Mouse (Mus musculus) urinary bladder, postnatal 0 days (tissue): ENCODE results near the gene Olfr1239. TPM values are rescaled to one million over a fixed set of nuclear protein-coding genes. Genes with fewer than 3 reads are reported as not detected.

Source experiments
- polyA plus RNA-seq: library from polyadenylated mRNA; unstranded; fragments of >200 nt; fragmentation: Nextera tagmentation; extraction: Ambion mirVana; gene quantifications from 2 replicates; pipeline ENCODE4 v1.2.1, GENCODE M21; 2015

Olfr1239 gene
- polyA plus RNA-seq: not detected in 2 replicates

GRCm38 (mm10) chr2:89420307-89420706 lies at the start of gene Olfr1239:
Gene Olfr1239, minus strand, starts transcription at chr2:89420407.

GRCm38 (mm10) chr2:89442900-89443299 lies 22.7 kb upstream of the Olfr1239 start, which contains the start of gene Olfr1240:
Gene Olfr1240, minus strand, starts transcription at chr2:89443000.

GRCm38 (mm10) chr2:89409576-89409975 lies 10.6 kb downstream of the Olfr1239 start, which contains the start of gene Olfr1238:
Gene Olfr1238, minus strand, starts transcription at chr2:89409676.

Other genes with a start within 250 kb of the Olfr1239 start
- not detected in 2 replicates for gene Olfr1225, start 245.7 kb downstream of the Olfr1239 start, polyA plus RNA-seq
- gene Olfr1226, start 220.4 kb downstream of the Olfr1239 start, polyA plus RNA-seq: not detected in 2 replicates
- gene Olfr1228, start 166.3 kb downstream of the Olfr1239 start, polyA plus RNA-seq: not detected in 2 replicates
- gene Olfr1229, start 132.4 kb downstream of the Olfr1239 start, polyA plus RNA-seq: not detected in 2 replicates
- gene Olfr1230, start 123.1 kb downstream of the Olfr1239 start, polyA plus RNA-seq: not detected in 2 replicates
- not detected in 2 replicates for gene Olfr1231, start 113.3 kb downstream of the Olfr1239 start, polyA plus RNA-seq
- gene Olfr1232, start 90.7 kb downstream of the Olfr1239 start, polyA plus RNA-seq: not detected in 2 replicates
- gene Olfr1233, start 78.0 kb downstream of the Olfr1239 start, polyA plus RNA-seq: not detected in 2 replicates
- not detected in 2 replicates for gene Olfr1234, start 55.5 kb downstream of the Olfr1239 start, polyA plus RNA-seq
- gene Olfr1238, start 10.7 kb downstream of the Olfr1239 start, polyA plus RNA-seq: not detected in 2 replicates
- not detected in 2 replicates for gene Olfr1240, start 22.6 kb upstream of the Olfr1239 start, polyA plus RNA-seq
- not detected in 2 replicates for gene Olfr1241, start 66.7 kb upstream of the Olfr1239 start, polyA plus RNA-seq
- not detected in 2 replicates for gene Olfr1242, start 77.9 kb upstream of the Olfr1239 start, polyA plus RNA-seq
- gene Olfr1243, start 111.1 kb upstream of the Olfr1239 start, polyA plus RNA-seq: not detected in 2 replicates
- not detected in 2 replicates for gene Olfr1245, start 158.0 kb upstream of the Olfr1239 start, polyA plus RNA-seq
- not detected in 2 replicates for gene Olfr1246, start 172.8 kb upstream of the Olfr1239 start, polyA plus RNA-seq
- gene Olfr1247, start 193.7 kb upstream of the Olfr1239 start, polyA plus RNA-seq: not detected in 2 replicates
- not detected in 2 replicates for gene Olfr1248, start 197.8 kb upstream of the Olfr1239 start, polyA plus RNA-seq
- gene Olfr1249, start 214.6 kb upstream of the Olfr1239 start, polyA plus RNA-seq: not detected in 2 replicates
- gene Olfr1250, start 241.1 kb upstream of the Olfr1239 start, polyA plus RNA-seq: not detected in 2 replicates